Mouse (Mus musculus): ENCODE measurements at regions not wholly inside any gene's neighbourhood (a gene's known extent, or its start where the extent isn't known, plus 50 kb on each side); places are given as distances from the start of the nearest gene placed in this dataset.

DNA sequence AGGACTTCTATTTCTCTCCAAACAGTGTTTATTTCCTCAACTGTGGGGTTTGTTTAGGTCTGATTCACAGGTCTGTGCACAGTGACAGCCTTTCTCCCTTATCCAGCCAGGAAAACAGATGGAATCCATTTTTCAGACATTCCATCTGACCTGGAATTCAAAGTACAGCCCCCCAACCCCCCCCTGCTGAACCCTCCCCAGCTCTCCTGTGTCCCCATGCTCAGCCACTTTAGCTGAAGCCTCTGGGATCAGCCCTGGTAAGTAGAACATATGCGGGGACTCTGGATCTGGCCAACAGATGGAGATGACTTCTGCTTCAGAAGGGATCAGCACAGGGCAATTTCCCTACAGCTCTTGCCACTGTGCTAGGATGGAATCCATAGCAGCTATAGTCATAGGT is 674.2 kb downstream of the Fat4 start:
- Histone ChIP-seq H3K4me3 (no peak overlapping the region), H3K36me3 (no peaks in the 10 kb centered on the region), H3K4me1 (no peaks in the 10 kb centered on the region; the same call in 1 of the 2 replicates), H3K27me3 (ENCODE audit: insufficient read depth, poor library complexity, severe bottlenecking) (no peaks in the 10 kb centered on the region), H3K27ac (no peak overlapping the region), H3K9me3 (no peaks in the 10 kb centered on the region)
- no peak for DNase-seq (ENCODE audit: low spot score)
- WGBS = 61% methylated on average over 1 of the region's 1 CpGs

DNA sequence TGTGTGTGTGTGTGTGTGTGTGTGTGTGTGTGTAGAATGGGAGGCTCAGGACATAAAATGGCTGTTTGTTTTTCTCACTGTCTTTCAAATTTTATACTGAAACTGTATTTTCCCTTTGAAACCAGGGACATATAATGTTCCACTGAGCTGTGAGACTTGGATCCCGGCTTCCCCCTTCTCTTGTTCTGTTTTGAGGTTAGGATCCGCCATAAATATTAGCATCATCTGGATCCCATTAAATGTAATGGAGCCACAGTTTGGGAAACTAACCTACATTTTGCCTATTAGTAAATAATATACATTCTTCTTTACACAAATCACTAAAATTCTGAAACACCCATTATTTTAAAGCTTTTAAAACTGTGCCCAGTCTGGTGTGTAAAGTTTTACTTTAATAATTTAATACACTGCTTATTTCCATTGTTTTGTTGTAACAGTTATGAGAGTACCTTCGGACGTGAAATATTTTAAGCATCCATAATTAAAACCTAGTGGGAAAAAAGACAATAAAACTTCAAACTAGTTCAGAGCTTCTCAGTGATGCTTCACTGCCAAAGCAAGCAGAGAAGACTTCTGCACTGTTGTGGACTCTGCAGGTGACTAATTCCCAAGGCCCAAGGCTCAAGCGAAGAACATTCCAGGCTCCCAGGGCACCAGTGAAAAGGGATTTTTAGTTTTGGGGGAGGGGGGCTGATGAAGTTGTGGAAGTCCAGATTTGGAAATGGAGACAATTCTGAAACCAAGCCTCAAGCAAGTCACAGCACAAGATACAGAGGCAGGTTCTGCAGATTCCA is 684.9 kb downstream of the Fat4 start:
- H3K36me3 ChIP-seq = no peaks in the 10 kb centered on the region
- WGBS = 89% methylated on average over 5 of the region's 5 CpGs
- no peaks in the 10 kb centered on the region for H3K9me3 ChIP-seq
- no peak overlapping the region for H3K4me3 ChIP-seq
- no peak overlapping the region for H3K27ac ChIP-seq
- no peaks in the 10 kb centered on the region for H3K4me1 ChIP-seq
- H3K27me3 ChIP-seq (ENCODE audit: insufficient read depth, poor library complexity, severe bottlenecking) = no peaks in the 10 kb centered on the region
- DNase-seq (ENCODE audit: low spot score) = no peak

DNA sequence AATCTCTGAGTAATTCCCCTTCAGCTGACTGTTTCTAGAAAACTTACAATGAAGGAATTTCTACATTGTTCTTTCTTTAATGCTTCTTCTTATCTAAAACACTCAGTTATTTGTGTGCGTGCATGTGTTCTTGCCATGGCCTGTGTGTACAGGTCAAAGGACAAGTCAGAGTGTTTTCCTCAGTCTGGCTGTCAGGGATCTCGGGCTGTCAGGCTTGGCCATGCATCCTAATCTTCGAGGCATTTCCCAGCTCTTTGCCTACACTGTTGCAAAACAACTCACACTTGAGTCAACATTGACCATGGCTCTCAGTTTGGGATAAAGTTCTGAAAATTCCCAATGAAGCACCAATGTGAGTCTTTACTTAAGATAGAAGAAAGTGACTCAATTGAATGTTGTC is 688.5 kb downstream of the Fat4 start:
- DNase-seq (ENCODE audit: low spot score) = no peak
- Histone ChIP-seq H3K27me3 (ENCODE audit: insufficient read depth, poor library complexity, severe bottlenecking) (no peaks in the 10 kb centered on the region), H3K9me3 (no peaks in the 10 kb centered on the region), H3K4me3 (no peak overlapping the region), H3K27ac (no peak overlapping the region), H3K4me1 (no peaks in the 10 kb centered on the region), H3K36me3 (no peaks in the 10 kb centered on the region)
- 80% methylated on average over 3 of the region's 3 CpGs for WGBS

DNA sequence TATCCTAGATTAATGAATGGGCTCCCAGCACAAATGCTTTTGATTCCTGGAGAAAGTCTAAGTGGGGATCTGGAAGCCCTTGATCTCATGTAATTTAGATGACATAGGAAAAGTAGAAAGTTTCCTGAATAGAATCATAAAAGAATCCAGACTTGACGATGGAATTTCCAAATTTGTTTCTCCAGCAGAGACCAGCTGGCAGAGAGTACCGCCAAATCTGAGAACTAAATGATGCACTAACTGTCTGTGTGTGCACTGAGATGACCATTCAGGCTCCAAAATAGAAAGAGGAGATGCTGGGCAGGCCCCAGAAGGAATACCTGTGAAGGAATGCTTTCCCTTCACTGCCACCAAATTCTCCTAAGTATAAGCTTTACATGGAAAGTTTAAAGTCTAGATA is 704.6 kb downstream of the Fat4 start:
- no peaks in the 10 kb centered on the region for H3K36me3 ChIP-seq
- WGBS = 92% methylated on average over 2 of the region's 2 CpGs
- no peaks in the 10 kb centered on the region for H3K4me1 ChIP-seq
- no peak overlapping the region for H3K27ac ChIP-seq
- no peak overlapping the region for H3K4me3 ChIP-seq
- H3K27me3 ChIP-seq (ENCODE audit: insufficient read depth, poor library complexity, severe bottlenecking) = no peaks in the 10 kb centered on the region
- DNase-seq (ENCODE audit: low spot score) = no peak
- no peaks in the 10 kb centered on the region for H3K9me3 ChIP-seq

DNA sequence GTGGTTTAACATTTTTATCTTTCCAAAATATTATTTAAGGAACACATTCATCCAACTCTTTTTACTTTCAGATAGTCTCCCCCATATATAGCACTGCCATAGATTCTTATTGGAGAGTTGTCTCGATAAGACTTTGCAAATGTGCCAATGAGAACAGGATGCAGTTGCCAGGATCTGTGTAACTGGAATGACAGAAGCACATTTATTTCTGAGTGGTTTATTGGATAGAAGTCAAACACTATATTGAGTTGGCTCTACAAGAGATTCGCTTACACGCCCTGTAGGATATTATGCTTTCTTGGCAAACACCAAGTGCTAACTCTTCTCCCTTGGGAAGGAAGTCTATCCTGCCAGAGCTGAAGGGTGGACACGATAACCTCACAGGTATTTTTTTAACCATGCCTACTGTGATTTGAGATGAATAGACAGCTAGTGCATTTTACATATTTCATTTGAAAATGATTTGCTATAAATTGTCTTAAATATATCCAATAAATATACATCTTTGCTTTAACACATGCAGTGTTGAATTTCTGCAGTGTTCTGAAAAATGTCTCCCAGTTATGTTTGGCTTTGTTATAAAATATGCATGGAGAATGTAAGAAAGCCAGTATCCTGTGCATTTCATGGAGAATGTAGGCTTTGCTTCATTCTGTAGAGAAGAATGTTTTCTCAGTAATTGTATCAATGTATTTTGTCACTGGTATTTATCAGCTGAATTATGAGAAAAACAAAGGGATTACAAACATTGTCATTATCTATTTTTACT is 705.8 kb downstream of the Fat4 start:
- H3K27me3 ChIP-seq (ENCODE audit: insufficient read depth, poor library complexity, severe bottlenecking) = no peaks in the 10 kb centered on the region
- DNase-seq (ENCODE audit: low spot score) = no peak
- no peak overlapping the region for H3K27ac ChIP-seq
- H3K9me3 ChIP-seq = no peaks in the 10 kb centered on the region
- WGBS = 89% methylated on average over 4 of the region's 4 CpGs
- H3K4me3 ChIP-seq = no peak overlapping the region
- H3K4me1 ChIP-seq = no peaks in the 10 kb centered on the region
- no peaks in the 10 kb centered on the region for H3K36me3 ChIP-seq

DNA sequence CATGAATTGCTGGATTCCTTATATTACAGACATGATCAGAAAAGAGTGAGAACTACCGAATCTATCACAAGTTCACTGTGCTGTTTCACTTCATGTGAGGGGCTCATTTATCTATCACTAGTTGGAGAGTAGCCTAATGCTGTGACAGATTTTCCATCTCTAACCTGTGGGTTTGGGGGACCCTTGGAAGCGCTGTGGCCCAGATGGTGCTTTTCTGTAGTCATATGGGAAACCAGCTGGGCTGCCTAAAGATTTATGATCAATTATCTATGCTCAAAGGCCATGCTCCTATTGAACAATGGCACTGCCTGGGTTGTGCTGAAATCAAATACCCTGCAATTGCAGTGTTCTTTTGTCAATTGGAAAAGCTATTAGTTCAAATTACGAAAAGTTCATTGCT is 723.2 kb downstream of the Fat4 start:
- H3K4me3 ChIP-seq = no peak overlapping the region
- no peaks in the 10 kb centered on the region for H3K27me3 ChIP-seq (ENCODE audit: insufficient read depth, poor library complexity, severe bottlenecking)
- 82% methylated on average over 3 of the region's 3 CpGs for WGBS
- no peaks in the 10 kb centered on the region for H3K9me3 ChIP-seq
- no peaks in the 10 kb centered on the region for H3K4me1 ChIP-seq
- no peak for DNase-seq (ENCODE audit: low spot score)
- no peaks in the 10 kb centered on the region for H3K36me3 ChIP-seq
- no peak overlapping the region for H3K27ac ChIP-seq

DNA sequence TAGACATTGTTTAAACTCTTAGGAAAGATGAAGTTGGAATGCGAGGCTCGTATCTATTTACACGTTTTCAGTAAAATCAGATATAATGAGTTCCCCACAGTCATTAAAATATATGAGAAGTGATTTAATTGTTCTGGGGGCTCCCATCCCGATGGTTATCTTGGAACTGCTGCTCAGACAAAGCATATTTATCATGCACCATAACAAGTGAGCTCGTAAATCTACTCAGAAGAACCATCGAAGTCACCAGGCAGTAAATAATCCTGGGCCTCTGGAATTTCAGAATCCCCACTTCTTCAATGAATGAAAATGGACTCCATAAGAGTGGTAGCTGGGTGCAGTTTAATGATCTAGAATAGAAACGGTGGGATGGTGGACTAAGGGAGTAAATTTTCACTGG is 725.7 kb downstream of the Fat4 start:
- Histone ChIP-seq H3K27me3 (ENCODE audit: insufficient read depth, poor library complexity, severe bottlenecking) (no peaks in the 10 kb centered on the region), H3K4me3 (no peak overlapping the region), H3K36me3 (no peaks in the 10 kb centered on the region), H3K27ac (no peak overlapping the region), H3K4me1 (no peaks in the 10 kb centered on the region), H3K9me3 (no peaks in the 10 kb centered on the region)
- no peak for DNase-seq (ENCODE audit: low spot score)
- WGBS = 82% methylated on average over 7 of the region's 7 CpGs

DNA sequence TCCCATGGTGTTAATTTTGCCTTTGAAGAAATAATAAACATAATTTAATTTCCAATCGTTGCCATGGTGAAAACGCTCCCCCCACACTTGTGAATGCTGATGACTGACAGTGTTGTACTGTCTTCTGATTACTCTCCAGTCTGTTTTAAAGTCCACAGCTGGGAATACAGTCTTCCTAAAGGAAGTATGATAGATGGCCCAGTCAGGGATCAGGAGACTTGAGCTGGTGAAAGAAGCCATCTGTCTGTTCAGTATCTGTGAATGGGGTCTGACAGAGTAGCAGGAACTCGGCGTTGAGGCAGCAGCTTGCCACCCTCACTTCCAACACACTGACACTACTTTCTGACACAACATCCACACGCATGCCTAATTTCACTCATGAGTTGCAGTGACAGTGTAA is 751.2 kb downstream of the Fat4 start:
- WGBS = 60% methylated on average over 5 of the region's 5 CpGs
- no peak for DNase-seq (ENCODE audit: low spot score)

DNA sequence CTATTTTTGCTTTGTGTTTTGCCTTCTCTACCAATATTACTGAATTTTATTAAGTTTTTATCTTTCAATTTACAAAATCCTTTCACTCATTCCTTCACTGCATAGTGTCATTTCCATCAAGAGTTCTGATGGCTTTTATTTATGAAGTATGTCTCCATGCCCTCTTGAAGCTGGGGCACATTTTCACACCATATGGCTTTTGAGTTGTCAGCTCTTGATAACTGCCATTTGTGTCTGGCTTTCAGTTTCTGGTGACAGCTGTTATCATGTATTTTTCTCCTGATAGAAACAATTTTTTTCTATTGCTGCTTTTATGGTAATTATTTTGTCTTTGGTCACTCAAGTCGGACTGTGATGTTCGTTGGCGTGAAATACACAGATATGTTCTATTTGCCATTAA is 756.5 kb downstream of the Fat4 start:
- no peaks in the 10 kb centered on the region for H3K36me3 ChIP-seq
- H3K27ac ChIP-seq = no peak overlapping the region
- DNase-seq (ENCODE audit: low spot score) = no peak
- 88% methylated on average over 3 of the region's 3 CpGs for WGBS
- no peaks in the 10 kb centered on the region for H3K9me3 ChIP-seq
- no peaks in the 10 kb centered on the region for H3K27me3 ChIP-seq (ENCODE audit: insufficient read depth, poor library complexity, severe bottlenecking)
- H3K4me1 ChIP-seq = no peaks in the 10 kb centered on the region
- H3K4me3 ChIP-seq = no peak overlapping the region

More for the DNA sequence above, 751.2 kb downstream of the Fat4 start:
- Histone ChIP-seq H3K27me3 (ENCODE audit: insufficient read depth, poor library complexity, severe bottlenecking) (no peaks in the 10 kb centered on the region), H3K4me1 (no peaks in the 10 kb centered on the region), H3K4me3 (no peak overlapping the region), H3K36me3 (no peaks in the 10 kb centered on the region), H3K27ac (no peak overlapping the region), H3K9me3 (no peaks in the 10 kb centered on the region)

DNA sequence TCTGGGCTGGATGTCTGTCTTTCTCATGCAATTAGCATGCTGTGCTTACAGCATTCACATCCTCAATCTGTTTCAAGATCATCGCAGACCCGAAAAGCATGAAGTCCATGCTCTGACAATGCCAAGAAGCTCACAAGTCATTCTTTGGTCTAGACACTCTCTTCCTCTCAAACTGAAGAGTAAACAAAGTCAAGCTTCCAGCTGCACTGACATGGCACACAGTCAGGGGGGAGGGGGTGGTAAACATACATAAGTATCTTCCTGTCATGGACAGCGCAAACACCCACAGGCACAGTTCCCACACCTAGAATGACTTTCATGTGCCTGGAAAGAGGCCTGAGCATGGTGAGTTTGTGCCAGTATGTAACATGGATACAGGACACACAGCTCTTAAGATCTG is 780.1 kb downstream of the Fat4 start:
- whole genome bisulfite sequencing = 86% methylated on average over 3 of the region's 3 CpGs
- H3K27me3 ChIP-seq (ENCODE audit: insufficient read depth, poor library complexity, severe bottlenecking) = no peaks in the 10 kb centered on the region
- no peak overlapping the region for H3K27ac ChIP-seq

DNA sequence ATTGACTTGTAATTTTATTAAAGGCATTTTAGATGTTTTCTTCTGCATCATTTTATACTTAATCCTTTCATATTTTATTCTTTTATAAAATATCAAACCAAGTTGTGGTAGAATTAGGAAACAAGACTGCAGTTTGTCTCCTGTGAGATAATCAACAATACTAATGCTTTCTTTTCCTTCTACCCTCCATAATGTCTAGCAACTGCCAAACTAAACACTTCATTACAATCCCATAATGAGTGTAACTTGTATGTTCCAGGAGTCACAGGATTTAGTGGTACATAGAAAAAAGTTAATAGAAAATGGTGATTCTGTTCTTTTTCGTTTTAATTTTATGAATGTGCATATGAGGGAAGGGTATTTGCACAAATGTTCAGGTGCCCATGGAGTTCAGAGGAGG is 782.4 kb downstream of the Fat4 start:
- no peaks in the 10 kb centered on the region for H3K36me3 ChIP-seq
- no peak overlapping the region for H3K4me3 ChIP-seq
- no peak for DNase-seq (ENCODE audit: low spot score)
- H3K27me3 ChIP-seq (ENCODE audit: insufficient read depth, poor library complexity, severe bottlenecking) = no peaks in the 10 kb centered on the region
- WGBS = 64% methylated on average over 1 of the region's 1 CpGs
- no peak overlapping the region for H3K27ac ChIP-seq
- H3K4me1 ChIP-seq = 0 out of 2 replicates have a peak, but pooled peaks cover 3% of the 10 kb centered on the region
- no peaks in the 10 kb centered on the region for H3K9me3 ChIP-seq

More for the DNA sequence above, 780.1 kb downstream of the Fat4 start:
- DNase-seq (ENCODE audit: low spot score) = no peak
- Histone ChIP-seq H3K4me3 (no peak overlapping the region), H3K9me3 (no peaks in the 10 kb centered on the region), H3K4me1 (0 out of 2 replicates have a peak, but pooled peaks cover 3% of the 10 kb centered on the region), H3K36me3 (no peaks in the 10 kb centered on the region)

DNA sequence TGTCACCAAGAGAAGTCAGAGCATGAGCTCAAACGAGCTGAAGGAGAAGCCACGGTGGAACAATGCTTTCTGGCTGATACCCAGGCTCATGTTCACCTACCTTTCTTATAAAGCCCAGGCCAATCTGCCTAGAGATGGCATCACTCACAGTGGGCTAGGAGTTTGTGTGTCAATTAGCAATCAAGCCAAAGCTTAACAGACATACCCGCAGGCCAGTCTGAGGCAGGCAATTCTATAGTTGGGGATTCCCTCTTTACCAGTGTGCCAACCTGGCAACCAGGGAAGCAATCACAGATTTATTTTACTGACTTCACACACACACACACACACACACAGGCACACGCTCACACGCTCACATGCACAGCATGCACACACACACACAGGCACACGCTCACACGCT is 787.3 kb downstream of the Fat4 start:
- WGBS = 89% methylated on average over 7 of the region's 7 CpGs
- Histone ChIP-seq H3K27me3 (ENCODE audit: insufficient read depth, poor library complexity, severe bottlenecking) (no peaks in the 10 kb centered on the region), H3K36me3 (no peaks in the 10 kb centered on the region), H3K4me3 (no peak overlapping the region), H3K9me3 (no peaks in the 10 kb centered on the region), H3K27ac (no peak overlapping the region), H3K4me1 (no peaks in the 10 kb centered on the region)
- DNase-seq (ENCODE audit: low spot score) = no peak

DNA sequence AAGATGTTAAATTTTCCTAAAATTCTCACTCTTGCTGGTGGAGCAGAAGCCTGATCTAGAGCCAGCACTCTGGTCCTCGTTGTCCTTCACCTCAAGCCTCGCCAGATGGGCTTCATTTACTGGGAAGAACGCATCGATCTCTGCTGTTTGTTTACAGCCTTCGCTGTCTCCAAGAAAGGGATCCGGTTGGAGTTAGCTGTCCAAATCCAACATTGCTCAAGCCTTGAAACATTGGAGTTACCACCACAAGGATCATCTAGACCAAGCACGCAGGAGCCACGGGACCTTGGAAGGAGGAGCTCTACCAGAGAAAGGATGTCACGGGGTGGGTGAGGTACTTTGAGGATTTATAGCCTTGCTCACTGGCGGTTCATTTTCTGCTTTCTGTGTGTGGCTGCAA is 788.2 kb downstream of the Fat4 start:
- Histone ChIP-seq H3K27me3 (ENCODE audit: insufficient read depth, poor library complexity, severe bottlenecking) (no peaks in the 10 kb centered on the region), H3K4me1 (no peaks in the 10 kb centered on the region), H3K9me3 (no peaks in the 10 kb centered on the region), H3K36me3 (no peaks in the 10 kb centered on the region), H3K4me3 (no peak overlapping the region), H3K27ac (no peak overlapping the region)
- DNase-seq (ENCODE audit: low spot score) = no peak
- WGBS = 89% methylated on average over 10 of the region's 10 CpGs

All from heart, embryonic 10.5 days (tissue).